ENCODE assay signal across 9 mouse cellular contexts in genomic region chr4:150136693-150137092, GRCm38 (mm10). TPM values are rescaled to one million over a fixed set of nuclear protein-coding genes. Genes with fewer than 3 reads are reported as not detected.
DNase-seq lines count a peak whose midpoint lies in the region; ATAC-seq lines count a peak whose summit lies in the region.
"Had no signal": no experiment of that assay in that cellular context is flagged by ENCODE, and none has a peak within 500 bp of the region (broad histone marks: within the 10 kb centered on the region; RNA-seq: fewer than 3 reads in every experiment).

No protein-coding gene starts in this region.

- H3K9me3 ChIP-seq in forebrain, embryonic 15.5 days = no peaks in the 10 kb centered on the region
- no peaks in the 10 kb centered on the region for H3K9me3 ChIP-seq in hindbrain, embryonic 11.5 days (ENCODE audit: control insufficient read depth, low read length)
- no peaks in the 10 kb centered on the region for H3K9me3 ChIP-seq in midbrain, embryonic 11.5 days (ENCODE audit: control insufficient read depth, low read length)
- H3K9me3 ChIP-seq: limb, embryonic 12.5 days had no signal

- ATAC-seq in cerebellum, adult (ENCODE audit: insufficient number of reproducible peaks, low FRiP score, low TSS enrichment) = 0 out of 2 replicates have a peak, but pooled peaks have one; percentile 74
- ATAC-seq in forebrain, embryonic 15.5 days (replicated peaks) = peak; percentile 31; the same call in 1 of the 2 replicates
- peak; percentile 55; the same call in 1 of the 2 replicates for ATAC-seq in hindbrain, embryonic 11.5 days (ENCODE audit: low FRiP score)
- ATAC-seq in midbrain, embryonic 11.5 days (ENCODE audit: low FRiP score) = peak; percentile 57
- no peak for ATAC-seq in activated CD4-positive, CD25-positive, alpha-beta regulatory T cell, adult 4 months

- H3K4me3 ChIP-seq in forebrain, embryonic 15.5 days = no peak overlapping the region
- H3K4me3 ChIP-seq in hindbrain, embryonic 11.5 days (ENCODE audit: low read depth, low read length) = no peak overlapping the region
- no peak overlapping the region for H3K4me3 ChIP-seq in midbrain, embryonic 11.5 days (ENCODE audit: low read depth, low read length)
- H3K4me3 ChIP-seq: limb, embryonic 12.5 days had no signal

- H3K4me1 ChIP-seq in forebrain, embryonic 15.5 days = peaks cover 9% of the 10 kb centered on the region
- peaks cover 4% of the 10 kb centered on the region; the same call in 1 of the 2 replicates for H3K4me1 ChIP-seq in hindbrain, embryonic 11.5 days (replicated peaks; ENCODE audit: control insufficient read depth, insufficient read depth, low read length)
- H3K4me1 ChIP-seq in midbrain, embryonic 11.5 days (ENCODE audit: control insufficient read depth, insufficient read depth, low read length) = peaks cover 2% of the 10 kb centered on the region

- intact Hi-C loops in left cerebral cortex, postnatal 10 days (cut with DNase I) = loop anchor here (10.0 kb wide), 1 partner anchor 88 kb away; no protein-coding TSS in a partner anchor

- H3K27ac ChIP-seq in forebrain, embryonic 15.5 days (replicated peaks) = no peak overlapping the region
- H3K27ac ChIP-seq in hindbrain, embryonic 11.5 days (ENCODE audit: low read depth, low read length) = no peak overlapping the region
- H3K27ac ChIP-seq in midbrain, embryonic 11.5 days (ENCODE audit: low read depth, low read length) = no peak overlapping the region
- H3K27ac ChIP-seq: limb, embryonic 12.5 days had no signal

- H3K4me2 ChIP-seq in forebrain, embryonic 15.5 days (replicated peaks) = no peak overlapping the region
- no peak overlapping the region for H3K4me2 ChIP-seq in hindbrain, embryonic 11.5 days (replicated peaks; ENCODE audit: low read depth, low read length)
- H3K4me2 ChIP-seq in midbrain, embryonic 11.5 days = no peak overlapping the region
- H3K4me2 ChIP-seq: limb, embryonic 12.5 days had no signal

- no peak overlapping the region for H3K9ac ChIP-seq in forebrain, embryonic 15.5 days (replicated peaks)
- H3K9ac ChIP-seq in hindbrain, embryonic 11.5 days (ENCODE audit: low read depth, low read length) = no peak overlapping the region
- H3K9ac ChIP-seq in midbrain, embryonic 11.5 days (ENCODE audit: low read length) = no peak overlapping the region
- H3K9ac ChIP-seq: limb, embryonic 12.5 days had no signal

- WGBS in forebrain, embryonic 15.5 days = 5% methylated on average over 10 of the region's 10 CpGs
- 11% methylated on average over 10 of the region's 10 CpGs for WGBS in hindbrain, embryonic 11.5 days
- WGBS in midbrain, embryonic 11.5 days = 5% methylated on average over 10 of the region's 10 CpGs

- H3K36me3 ChIP-seq in forebrain, embryonic 15.5 days = no peaks in the 10 kb centered on the region
- H3K36me3 ChIP-seq in hindbrain, embryonic 11.5 days (ENCODE audit: control insufficient read depth, insufficient read depth, low read length) = no peaks in the 10 kb centered on the region
- no peaks in the 10 kb centered on the region for H3K36me3 ChIP-seq in midbrain, embryonic 11.5 days (ENCODE audit: control insufficient read depth, insufficient read depth, low read length)
- H3K36me3 ChIP-seq: limb, embryonic 12.5 days had no signal

- H3K27me3 ChIP-seq in forebrain, embryonic 15.5 days = no peaks in the 10 kb centered on the region
- no peaks in the 10 kb centered on the region for H3K27me3 ChIP-seq in hindbrain, embryonic 11.5 days (ENCODE audit: control insufficient read depth, insufficient read depth, low read length)
- H3K27me3 ChIP-seq in midbrain, embryonic 11.5 days (ENCODE audit: control insufficient read depth, insufficient read depth, low read length) = no peaks in the 10 kb centered on the region
- H3K27me3 ChIP-seq: limb, embryonic 12.5 days had no signal

- peak; percentile 67 for DNase-seq in MN1 (ENCODE audit: low spot score)
- peak; percentile 88 for DNase-seq in hindbrain, embryonic 11.5 days (ENCODE audit: low spot score)
- peak; percentile 35 to 82 for DNase-seq in left cerebral cortex, postnatal 10 days (ENCODE audit: extremely low spot score in 1 of 2, low spot score in 2 of 2)
- DNase-seq in midbrain, embryonic 11.5 days (ENCODE audit: low spot score, missing footprints) = peak; percentile 98
- DNase-seq in spleen, adult 12 weeks (ENCODE audit: low spot score) = peak; percentile 42

RNA-seq across cellular contexts. Expression of gene Slc2a7, which starts 12.1 kb away (rescaled TPM):
- polyA plus RNA-seq in forebrain, embryonic 15.5 days (2015; fragmentation: Nextera tagmentation; extraction: Ambion mirVana) = not detected in 2 replicates
- polyA plus RNA-seq in hindbrain, embryonic 11.5 days (2014; fragmentation: Nextera tagmentation; extraction: Ambion mirVana) = not detected in 2 replicates
- not detected for total RNA-seq in left cerebral cortex, postnatal 10 days (2021)
- polyA plus RNA-seq in midbrain, embryonic 11.5 days (2014; fragmentation: Nextera tagmentation; extraction: Ambion mirVana) = not detected in 2 replicates
- not detected for polyA plus RNA-seq in activated CD4-positive, CD25-positive, alpha-beta regulatory T cell, adult 4 months (2017; shearing (Covaris generic))
- polyA plus RNA-seq: limb, embryonic 12.5 days had no signal

RNA-seq across cellular contexts. Expression of gene Slc2a5, which starts 17.6 kb away (rescaled TPM):
- 1.9 and 2.4 TPM in 2 replicates for polyA plus RNA-seq in forebrain, embryonic 15.5 days (2015; fragmentation: Nextera tagmentation; extraction: Ambion mirVana)
- polyA plus RNA-seq in hindbrain, embryonic 11.5 days (2014; fragmentation: Nextera tagmentation; extraction: Ambion mirVana) = 1.3 TPM in 2 replicates
- total RNA-seq in left cerebral cortex, postnatal 10 days (2021) = 1 to 10 TPM; 4.4 to 6.2 TPM
- polyA plus RNA-seq in midbrain, embryonic 11.5 days (2014; fragmentation: Nextera tagmentation; extraction: Ambion mirVana) = 1.1 and 1.6 TPM in 2 replicates
- not detected for polyA plus RNA-seq in activated CD4-positive, CD25-positive, alpha-beta regulatory T cell, adult 4 months (2017; shearing (Covaris generic))

RNA-seq across cellular contexts. Expression of gene Gpr157, which starts 49.5 kb away (rescaled TPM):
- 0.20 and 0.23 TPM in 2 replicates for polyA plus RNA-seq in forebrain, embryonic 15.5 days (2015; fragmentation: Nextera tagmentation; extraction: Ambion mirVana)
- polyA plus RNA-seq in hindbrain, embryonic 11.5 days (2014; fragmentation: Nextera tagmentation; extraction: Ambion mirVana) = 0.24 and 0.68 TPM in 2 replicates
- total RNA-seq in left cerebral cortex, postnatal 10 days (2021) = 1 to 10 TPM in 1 of 2 experiments, under 1 TPM in 1; 0.94 to 1.1 TPM
- polyA plus RNA-seq in midbrain, embryonic 11.5 days (2014; fragmentation: Nextera tagmentation; extraction: Ambion mirVana) = 0.10 and 0.15 TPM in 2 replicates
- under 1 TPM; 0.33 to 0.42 TPM for polyA plus RNA-seq in activated CD4-positive, CD25-positive, alpha-beta regulatory T cell, adult 4 months (2017; shearing (Covaris generic))

Comparison
In these comparisons a context has a peak if more than half of its experiments do, and no peak if none do; other contexts are left out.
1. DNase-seq: peak in every context shown above with its lines; median percentile 98 in midbrain, embryonic 11.5 days; 88 in hindbrain, embryonic 11.5 days; 67 in MN1; 58 in left cerebral cortex, postnatal 10 days; 42 in spleen, adult 12 weeks.